Mouse (Mus musculus): Measurements from ENCODE around the gene Auts2. TPM values are rescaled to one million over a fixed set of nuclear protein-coding genes. Genes with fewer than 3 reads are reported as not detected.

Auts2 gene
- polyA plus RNA-seq, 1 experiment from 2014 or later = 71.4 TPM

GRCm38 (mm10) chr5:132186659-132187058 lies 356.5 kb downstream of the Auts2 start:
- H3K4me3 ChIP-seq (ENCODE audit: low read depth, low read length) = no peak overlapping the region
- H3K9ac ChIP-seq (ENCODE audit: low read length) = no peak overlapping the region
- ATAC-seq (replicated peaks; ENCODE audit: low FRiP score) = no peak
- DNase-seq (ENCODE audit: low spot score) = no peak
- no peaks in the 10 kb centered on the region for H3K9me3 ChIP-seq (ENCODE audit: control insufficient read depth, low read length)
- peak overlapping the region; percentile 33; the same call in 1 of the 2 replicates for H3K27ac ChIP-seq (ENCODE audit: low read depth, low read length)
- H3K27me3 ChIP-seq (ENCODE audit: control insufficient read depth, insufficient read depth, low read length) = no peaks in the 10 kb centered on the region
- WGBS = 12% methylated on average over 3 of the region's 3 CpGs
- H3K4me2 ChIP-seq (ENCODE audit: low read depth, low read length, severe bottlenecking) = no peak overlapping the region
- H3K36me3 ChIP-seq (ENCODE audit: control insufficient read depth, insufficient read depth, low read length) = no peaks in the 10 kb centered on the region; the same call in 1 of the 2 replicates
- peaks cover 11% of the 10 kb centered on the region; the same call in 1 of the 2 replicates for H3K4me1 ChIP-seq (replicated peaks; ENCODE audit: control insufficient read depth, insufficient read depth, low read length)

DNA sequence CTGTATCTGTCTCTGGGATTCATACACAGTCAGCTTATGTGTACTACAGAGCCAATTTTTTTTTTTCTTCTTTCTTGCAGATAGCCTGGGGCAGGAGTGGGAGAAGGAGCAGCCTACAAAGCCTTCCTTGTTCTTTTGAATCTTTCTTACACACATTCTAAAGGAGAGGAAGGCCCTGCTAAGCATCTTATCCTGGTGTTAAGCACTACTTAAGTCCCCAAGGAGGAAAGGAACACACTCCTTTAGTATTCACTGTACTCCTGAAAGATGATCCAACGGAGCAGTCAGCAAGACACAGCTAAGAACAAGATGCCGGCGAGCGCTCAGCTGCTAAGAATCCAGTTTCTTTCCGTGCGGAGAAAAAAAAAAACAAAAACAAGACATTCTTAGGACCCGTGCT lies 356.9 kb downstream of the Auts2 start:
- ATAC-seq (replicated peaks; ENCODE audit: low FRiP score) = no peak
- no peak overlapping the region for H3K9ac ChIP-seq (ENCODE audit: low read length)
- 11% methylated on average over 7 of the region's 7 CpGs for WGBS
- no peaks in the 10 kb centered on the region for H3K9me3 ChIP-seq (ENCODE audit: control insufficient read depth, low read length)
- peaks cover 11% of the 10 kb centered on the region; the same call in 1 of the 2 replicates for H3K4me1 ChIP-seq (replicated peaks; ENCODE audit: control insufficient read depth, insufficient read depth, low read length)
- H3K4me3 ChIP-seq (ENCODE audit: low read depth, low read length) = no peak overlapping the region
- no peaks in the 10 kb centered on the region; the same call in 1 of the 2 replicates for H3K36me3 ChIP-seq (ENCODE audit: control insufficient read depth, insufficient read depth, low read length)
- H3K27me3 ChIP-seq (ENCODE audit: control insufficient read depth, insufficient read depth, low read length) = no peaks in the 10 kb centered on the region
- no peak for DNase-seq (ENCODE audit: low spot score)
- no peak overlapping the region for H3K4me2 ChIP-seq (ENCODE audit: low read depth, low read length, severe bottlenecking)
- peak overlapping the region; percentile 33; the same call in 1 of the 2 replicates for H3K27ac ChIP-seq (ENCODE audit: low read depth, low read length)

- WGBS = 55% methylated on average over 4 of the region's 4 CpGs
- no peak overlapping the region for H3K9ac ChIP-seq (ENCODE audit: low read length)
- H3K4me1 ChIP-seq (replicated peaks; ENCODE audit: control insufficient read depth, insufficient read depth, low read length) = peaks cover 11% of the 10 kb centered on the region; the same call in 1 of the 2 replicates
These were observed 358.6 kb downstream of the Auts2 start for GRCm38 (mm10) chr5:132184395-132185095.

GRCm38 (mm10) chr5:132182077-132182476 lies 361.1 kb downstream of the Auts2 start:
- no peak for ATAC-seq (replicated peaks; ENCODE audit: low FRiP score)
- no peak overlapping the region for H3K4me2 ChIP-seq (ENCODE audit: low read depth, low read length, severe bottlenecking)
- no peak for DNase-seq (ENCODE audit: low spot score)
- no peak overlapping the region for H3K27ac ChIP-seq (ENCODE audit: low read depth, low read length)
- peaks cover 9% of the 10 kb centered on the region; the same call in 1 of the 2 replicates for H3K4me1 ChIP-seq (replicated peaks; ENCODE audit: control insufficient read depth, insufficient read depth, low read length)
- 85% methylated on average over 9 of the region's 9 CpGs for WGBS
- no peaks in the 10 kb centered on the region for H3K9me3 ChIP-seq (ENCODE audit: control insufficient read depth, low read length)
- no peaks in the 10 kb centered on the region; the same call in 1 of the 2 replicates for H3K36me3 ChIP-seq (ENCODE audit: control insufficient read depth, insufficient read depth, low read length)
- no peak overlapping the region for H3K9ac ChIP-seq (ENCODE audit: low read length)
- H3K27me3 ChIP-seq (ENCODE audit: control insufficient read depth, insufficient read depth, low read length) = no peaks in the 10 kb centered on the region
- H3K4me3 ChIP-seq (ENCODE audit: low read depth, low read length) = no peak overlapping the region

More at GRCm38 (mm10) chr5:132184395-132185095, 358.6 kb downstream of the Auts2 start:
- H3K9me3 ChIP-seq (ENCODE audit: control insufficient read depth, low read length) = no peaks in the 10 kb centered on the region
- H3K27me3 ChIP-seq (ENCODE audit: control insufficient read depth, insufficient read depth, low read length) = no peaks in the 10 kb centered on the region
- no peak for DNase-seq (ENCODE audit: low spot score)
- no peaks in the 10 kb centered on the region; the same call in 1 of the 2 replicates for H3K36me3 ChIP-seq (ENCODE audit: control insufficient read depth, insufficient read depth, low read length)
- H3K4me2 ChIP-seq (ENCODE audit: low read depth, low read length, severe bottlenecking) = no peak overlapping the region
- no peak overlapping the region for H3K4me3 ChIP-seq (ENCODE audit: low read depth, low read length)
- no peak overlapping the region for H3K27ac ChIP-seq (ENCODE audit: low read depth, low read length)
- ATAC-seq (replicated peaks; ENCODE audit: low FRiP score) = no peak

GRCm38 (mm10) chr5:132170010-132170409 lies 373.1 kb downstream of the Auts2 start:
- ATAC-seq (replicated peaks; ENCODE audit: low FRiP score) (no peak), DNase-seq (ENCODE audit: low spot score) (no peak)
- Histone ChIP-seq H3K4me3 (ENCODE audit: low read depth, low read length) (no peak overlapping the region), H3K36me3 (ENCODE audit: control insufficient read depth, insufficient read depth, low read length) (no peaks in the 10 kb centered on the region), H3K27me3 (ENCODE audit: control insufficient read depth, insufficient read depth, low read length) (no peaks in the 10 kb centered on the region), H3K27ac (ENCODE audit: low read depth, low read length) (no peak overlapping the region), H3K9me3 (ENCODE audit: control insufficient read depth, low read length) (no peaks in the 10 kb centered on the region), H3K4me2 (ENCODE audit: low read depth, low read length, severe bottlenecking) (no peak overlapping the region), H3K4me1 (replicated peaks; ENCODE audit: control insufficient read depth, insufficient read depth, low read length) (no peaks in the 10 kb centered on the region), H3K9ac (ENCODE audit: low read length) (no peak overlapping the region)
- 77% methylated on average over 8 of the region's 8 CpGs for WGBS

- no peak overlapping the region for H3K4me2 ChIP-seq (ENCODE audit: low read depth, low read length, severe bottlenecking)
- H3K36me3 ChIP-seq (ENCODE audit: control insufficient read depth, insufficient read depth, low read length) = no peaks in the 10 kb centered on the region
- no peak overlapping the region for H3K4me3 ChIP-seq (ENCODE audit: low read depth, low read length)
- no peak for ATAC-seq (replicated peaks; ENCODE audit: low FRiP score)
- H3K4me1 ChIP-seq (replicated peaks; ENCODE audit: control insufficient read depth, insufficient read depth, low read length) = no peaks in the 10 kb centered on the region
- H3K27ac ChIP-seq (ENCODE audit: low read depth, low read length) = no peak overlapping the region
- 87% methylated on average over 5 of the region's 5 CpGs for WGBS
- no peaks in the 10 kb centered on the region for H3K27me3 ChIP-seq (ENCODE audit: control insufficient read depth, insufficient read depth, low read length)
- no peak for DNase-seq (ENCODE audit: low spot score)
- no peaks in the 10 kb centered on the region for H3K9me3 ChIP-seq (ENCODE audit: control insufficient read depth, low read length)
- no peak overlapping the region for H3K9ac ChIP-seq (ENCODE audit: low read length)
These were observed 374.3 kb downstream of the Auts2 start for GRCm38 (mm10) chr5:132168805-132169204.

- Histone ChIP-seq H3K4me3 (ENCODE audit: low read depth, low read length) (no peak overlapping the region), H3K9me3 (ENCODE audit: control insufficient read depth, low read length) (no peaks in the 10 kb centered on the region), H3K4me2 (ENCODE audit: low read depth, low read length, severe bottlenecking) (no peak overlapping the region), H3K4me1 (replicated peaks; ENCODE audit: control insufficient read depth, insufficient read depth, low read length) (no peaks in the 10 kb centered on the region), H3K27ac (ENCODE audit: low read depth, low read length) (no peak overlapping the region), H3K36me3 (ENCODE audit: control insufficient read depth, insufficient read depth, low read length) (no peaks in the 10 kb centered on the region), H3K27me3 (ENCODE audit: control insufficient read depth, insufficient read depth, low read length) (no peaks in the 10 kb centered on the region), H3K9ac (ENCODE audit: low read length) (no peak overlapping the region)
- ATAC-seq (replicated peaks; ENCODE audit: low FRiP score) (no peak), DNase-seq (ENCODE audit: low spot score) (no peak)
- 95% methylated on average over 5 of the region's 5 CpGs for WGBS
These were observed 374.9 kb downstream of the Auts2 start for GRCm38 (mm10) chr5:132168224-132168623.

DNA sequence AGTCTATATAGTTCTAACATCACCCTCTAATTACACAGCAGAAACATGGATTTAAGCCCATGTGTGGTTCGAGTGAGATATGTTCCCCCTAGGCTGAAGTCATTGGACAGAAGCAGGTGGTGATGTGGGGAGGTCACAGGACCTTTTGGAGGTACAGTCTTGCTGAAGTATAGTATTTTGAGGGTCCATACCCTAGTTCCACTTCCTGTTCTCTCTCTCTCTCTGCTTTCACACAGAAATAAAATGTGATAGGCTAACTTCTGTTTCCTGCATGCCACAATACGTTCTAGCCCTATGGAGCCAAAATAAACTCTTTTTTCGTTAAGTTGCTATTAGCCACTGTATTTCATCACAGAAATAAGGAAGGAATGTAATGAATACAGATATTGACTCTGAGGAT lies 376.6 kb downstream of the Auts2 start:
- WGBS = 85% methylated on average over 3 of the region's 3 CpGs
- ATAC-seq (replicated peaks; ENCODE audit: low FRiP score) (no peak), DNase-seq (ENCODE audit: low spot score) (no peak)
- no peaks in the 10 kb centered on the region for H3K9me3 ChIP-seq (ENCODE audit: control insufficient read depth, low read length)
- no peak overlapping the region for H3K4me3 ChIP-seq (ENCODE audit: low read depth, low read length)
- no peak overlapping the region for H3K4me2 ChIP-seq (ENCODE audit: low read depth, low read length, severe bottlenecking)
- H3K36me3 ChIP-seq (ENCODE audit: control insufficient read depth, insufficient read depth, low read length) = no peaks in the 10 kb centered on the region
- no peak overlapping the region for H3K27ac ChIP-seq (ENCODE audit: low read depth, low read length)
- no peaks in the 10 kb centered on the region for H3K27me3 ChIP-seq (ENCODE audit: control insufficient read depth, insufficient read depth, low read length)
- no peak overlapping the region for H3K9ac ChIP-seq (ENCODE audit: low read length)
- no peaks in the 10 kb centered on the region; the same call in 1 of the 2 replicates for H3K4me1 ChIP-seq (replicated peaks; ENCODE audit: control insufficient read depth, insufficient read depth, low read length)

GRCm38 (mm10) chr5:132163960-132164359 lies 379.2 kb downstream of the Auts2 start:
- DNase-seq (ENCODE audit: low spot score) (no peak), ATAC-seq (replicated peaks; ENCODE audit: low FRiP score) (no peak)
- H3K4me1 ChIP-seq (replicated peaks; ENCODE audit: control insufficient read depth, insufficient read depth, low read length) = peaks cover 2% of the 10 kb centered on the region; the same call in 1 of the 2 replicates
- H3K27me3 ChIP-seq (ENCODE audit: control insufficient read depth, insufficient read depth, low read length) = no peaks in the 10 kb centered on the region
- H3K27ac ChIP-seq (ENCODE audit: low read depth, low read length) = no peak overlapping the region
- H3K4me3 ChIP-seq (ENCODE audit: low read depth, low read length) = no peak overlapping the region
- H3K9me3 ChIP-seq (ENCODE audit: control insufficient read depth, low read length) = no peaks in the 10 kb centered on the region
- 78% methylated on average over 10 of the region's 10 CpGs for WGBS
- no peak overlapping the region for H3K4me2 ChIP-seq (ENCODE audit: low read depth, low read length, severe bottlenecking)
- no peak overlapping the region for H3K9ac ChIP-seq (ENCODE audit: low read length)
- H3K36me3 ChIP-seq (ENCODE audit: control insufficient read depth, insufficient read depth, low read length) = no peaks in the 10 kb centered on the region

Measured in forebrain, embryonic 11.5 days (tissue).